Mouse (Mus musculus) induced T-regulatory cell, adult 2 months (primary cell): ENCODE measurements around the gene Polr2c.
"Not testable (repeated sequence)": the region's sequence is repeated elsewhere in the genome, so short reads cannot be mapped to it uniquely, and the experiment has no call there.

Experiments
- DNase-seq: peaks from one replicate; pipeline ENCODE4 v3.0.0-alpha.2; 2012; ENCODE audit warnings: low read depth

Polr2c gene

DNA sequence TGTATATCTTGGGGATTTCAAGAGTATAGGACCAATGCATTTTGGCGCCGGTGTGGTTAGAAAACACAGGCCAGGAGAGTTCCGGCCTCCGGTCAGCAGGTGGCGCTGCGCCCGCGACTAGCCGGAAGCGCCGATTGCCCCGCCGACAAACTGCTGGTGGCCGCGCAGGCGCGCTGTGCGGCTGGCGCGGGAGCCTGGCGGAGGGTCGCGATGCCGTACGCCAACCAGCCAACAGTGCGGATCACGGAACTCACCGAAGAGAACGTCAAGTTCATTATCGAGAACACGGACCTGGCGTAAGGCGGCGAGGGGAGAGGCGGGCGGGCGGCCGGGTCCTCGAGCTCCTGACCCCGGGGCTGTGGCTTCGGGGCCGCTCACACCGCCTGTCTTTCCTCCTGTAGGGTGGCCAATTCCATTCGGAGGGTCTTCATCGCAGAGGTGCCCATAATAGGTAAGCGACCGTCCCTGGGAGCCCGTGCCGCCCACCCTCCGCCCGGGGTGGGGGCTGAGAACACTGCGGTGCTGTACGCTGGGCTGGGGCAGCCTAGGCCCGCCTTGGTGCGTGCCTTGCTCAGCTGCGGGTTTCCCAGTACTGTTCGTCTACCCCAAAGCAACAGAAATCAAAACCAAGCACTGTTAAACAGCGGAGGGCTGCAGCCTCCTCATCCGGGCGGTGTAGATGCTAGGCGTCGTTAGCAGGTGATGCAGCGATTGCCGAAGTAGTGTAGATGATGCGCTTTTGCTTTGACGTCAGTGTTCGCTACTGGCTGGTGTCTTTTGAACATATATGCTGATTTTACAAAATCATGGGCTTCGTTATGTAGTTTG is at the start of gene Polr2c:
Gene Polr2c (plus strand): TSS at position 105 of the 828 bp plus-strand sequence.
- DNase-seq: peak; percentile 93

- no peak for DNase-seq
These were observed 49.7 kb upstream of the Polr2c start for GRCm38 (mm10) chr8:94807506-94807905.

- DNase-seq: no peak
These were observed 48.9 kb upstream of the Polr2c start for GRCm38 (mm10) chr8:94808372-94808771.

GRCm38 (mm10) chr8:94810153-94810552 is 47.1 kb upstream of the Polr2c start, which contains the start of gene Ccl17:
Gene Ccl17 (plus strand): TSS chr8:94810453.
- no peak for DNase-seq

GRCm38 (mm10) chr8:94810855-94811254 is 46.4 kb upstream of the Polr2c start:
- no peak for DNase-seq

GRCm38 (mm10) chr8:94811654-94812053 is 45.6 kb upstream of the Polr2c start:
- no peak for DNase-seq

- DNase-seq: peak; percentile 93
These were observed 44.6 kb upstream of the Polr2c start for GRCm38 (mm10) chr8:94812645-94813098.

DNA sequence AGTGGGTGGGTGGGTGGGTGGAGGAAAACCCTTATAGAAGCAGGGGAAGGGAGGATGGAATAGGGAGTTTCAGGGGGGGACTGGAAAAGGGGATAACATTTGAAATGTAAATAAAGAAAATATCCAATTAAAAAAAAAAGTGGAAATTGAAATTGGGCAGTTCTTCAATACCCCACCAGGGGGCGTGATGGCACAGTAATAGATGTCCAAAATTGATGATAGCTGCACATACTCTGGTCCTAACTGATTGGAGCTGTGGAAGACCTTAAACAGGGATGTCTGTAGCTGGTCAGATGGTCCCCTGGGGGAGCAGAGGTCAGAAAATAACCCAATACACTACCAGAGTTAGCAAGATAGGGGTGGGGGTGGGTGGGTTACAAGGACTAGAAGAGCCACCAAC is 42.7 kb upstream of the Polr2c start:
- peak; percentile 69 for DNase-seq

DNA sequence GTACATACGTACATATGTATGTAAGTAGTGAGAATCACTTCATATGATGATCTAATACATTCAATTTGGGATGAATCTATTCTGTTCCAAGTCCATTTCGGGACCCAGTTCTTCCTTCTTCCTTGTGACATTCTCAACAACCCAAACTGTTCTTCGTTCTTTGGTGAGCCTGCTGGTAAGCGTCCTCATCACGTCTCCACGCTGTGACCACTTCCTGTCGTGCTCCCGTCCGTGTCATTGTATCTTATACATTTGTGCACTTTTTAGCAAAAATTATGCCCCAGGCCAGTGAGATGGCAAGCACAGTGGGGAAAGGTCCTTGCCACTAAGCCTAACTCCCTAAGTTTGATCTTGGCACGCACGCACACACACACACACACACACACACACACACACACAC is 39.3 kb upstream of the Polr2c start:
- peak; percentile 41 for DNase-seq

- DNase-seq: no peak
These were observed 37.5 kb upstream of the Polr2c start for GRCm38 (mm10) chr8:94819671-94820179.

DNA sequence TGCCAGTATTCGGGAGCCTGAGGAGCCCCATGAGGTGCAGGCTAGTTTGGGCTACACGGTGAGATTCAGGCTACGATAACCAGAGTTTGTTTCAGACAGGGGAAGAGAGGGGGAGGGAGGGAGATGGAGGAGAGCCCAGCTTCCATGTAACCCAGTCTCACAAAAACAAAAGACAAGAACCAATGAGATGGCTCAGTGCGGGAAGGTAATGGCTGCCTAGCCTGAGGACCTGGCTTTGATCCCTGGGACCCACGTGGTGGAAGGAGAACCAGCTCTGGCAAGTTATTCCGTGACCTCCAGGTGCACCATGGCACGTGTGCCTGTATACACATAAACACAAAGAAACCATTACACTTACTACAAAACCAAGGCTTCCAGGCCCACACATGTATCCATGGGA is 36.7 kb upstream of the Polr2c start:
- no peak for DNase-seq

GRCm38 (mm10) chr8:94821381-94821780 is 35.9 kb upstream of the Polr2c start:
- no peak for DNase-seq

- DNase-seq: peak; percentile 67
These were observed 34.4 kb upstream of the Polr2c start for GRCm38 (mm10) chr8:94822637-94823560.

DNA sequence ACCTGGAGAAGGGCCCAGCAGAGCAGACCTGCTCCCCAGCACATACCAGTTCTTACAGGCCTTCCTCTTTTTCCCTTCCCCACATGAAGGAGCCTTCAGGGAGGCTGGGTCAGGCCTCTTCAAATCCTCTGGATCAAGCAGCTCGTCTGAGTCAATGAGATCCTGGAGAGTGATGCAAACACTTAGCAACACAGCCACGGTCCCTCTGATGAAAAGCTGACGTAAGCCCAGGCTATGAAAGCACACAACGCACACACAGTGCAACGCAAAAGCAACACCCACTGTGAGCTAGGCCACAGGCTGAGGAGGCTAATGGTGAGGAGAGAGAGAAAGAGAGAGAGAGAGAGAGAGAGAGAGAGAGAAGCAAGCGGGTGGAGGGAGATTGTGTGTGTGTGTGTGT is 32.1 kb upstream of the Polr2c start:
- DNase-seq: no peak

DNA sequence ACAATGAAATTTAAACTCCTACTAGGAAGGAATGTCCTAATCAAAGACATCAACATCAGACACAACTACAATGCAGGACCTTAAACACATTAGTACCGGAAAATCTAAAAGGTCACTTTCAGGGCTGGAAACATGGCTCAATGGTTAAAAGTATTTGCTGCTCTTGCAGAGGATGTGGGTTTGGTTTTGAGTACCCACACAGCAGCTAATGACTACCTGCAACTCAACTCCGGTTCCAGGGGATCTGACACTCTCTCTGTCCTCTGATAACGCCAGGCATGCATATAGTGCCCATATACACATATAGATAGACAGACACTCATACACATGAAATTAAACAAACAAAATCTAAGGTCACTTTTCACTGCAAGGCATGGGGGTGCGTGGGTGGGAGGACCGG is 31.0 kb upstream of the Polr2c start:
- peak; percentile 41 for DNase-seq

DNA sequence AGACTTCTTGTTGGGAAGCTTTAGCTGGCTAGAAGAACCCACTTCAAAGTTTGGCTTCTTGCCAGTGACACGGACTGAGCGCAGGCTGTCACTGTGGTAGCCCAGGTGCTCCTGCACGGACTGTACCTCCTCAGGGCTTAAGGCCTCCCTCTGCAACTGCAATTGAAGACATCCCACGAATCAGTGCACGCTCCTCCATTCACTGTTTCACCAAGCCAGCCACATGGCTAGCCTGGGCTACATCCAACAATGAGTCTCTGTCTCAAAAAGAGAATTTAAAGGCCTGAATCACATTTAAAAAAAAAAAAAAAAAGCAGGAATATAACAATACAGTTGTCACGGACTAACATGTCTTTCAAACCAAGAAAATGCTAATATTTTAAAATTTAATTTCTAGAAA is 29.0 kb upstream of the Polr2c start:
- DNase-seq: peak; percentile 49

DNA sequence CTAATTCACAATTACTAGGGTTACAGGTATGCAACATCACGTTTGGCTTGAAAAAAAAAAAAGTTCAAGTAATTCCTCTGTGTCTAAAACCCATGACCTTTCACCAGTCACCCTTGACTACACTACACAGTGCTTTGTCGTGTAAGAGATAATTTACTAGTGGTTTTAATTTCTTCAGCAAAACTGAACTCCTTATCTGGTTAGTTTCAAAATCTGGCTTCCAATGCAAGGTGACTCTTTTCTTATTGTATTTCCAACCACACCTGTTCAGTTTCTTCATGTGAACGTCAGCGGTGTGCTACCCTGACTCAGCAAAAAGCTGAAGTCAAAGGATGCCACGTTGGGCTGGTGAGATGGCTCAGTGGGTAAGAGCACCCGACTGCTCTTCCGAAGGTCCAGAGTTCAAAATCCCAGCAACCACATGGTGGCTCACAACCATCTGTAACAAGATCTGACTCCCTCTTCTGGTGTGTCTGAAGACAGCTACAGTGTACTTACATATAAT is 23.3 kb upstream of the Polr2c start:
- DNase-seq: not testable (repeated sequence)

DNA sequence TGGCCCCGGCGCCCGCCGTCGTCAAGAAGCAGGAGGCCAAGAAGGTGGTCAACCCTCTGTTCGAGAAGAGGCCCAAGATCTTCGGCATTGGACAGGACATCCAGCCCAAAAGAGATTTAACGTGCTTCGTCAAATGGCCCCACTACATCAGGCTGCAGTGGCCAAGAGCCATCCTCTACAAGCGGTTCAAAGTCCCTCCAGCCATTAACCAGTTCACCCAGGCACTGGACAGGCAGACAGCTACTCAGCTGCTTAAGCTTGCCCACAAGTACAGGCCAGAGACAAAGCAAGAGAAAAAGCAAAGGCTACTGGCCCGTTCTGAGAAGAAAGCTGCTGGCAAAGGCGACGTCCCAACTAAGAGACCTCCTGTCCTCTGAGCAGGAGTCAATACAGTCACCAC is 21.5 kb upstream of the Polr2c start:
- DNase-seq: not testable (repeated sequence)

GRCm38 (mm10) chr8:94836456-94837240 is 20.6 kb upstream of the Polr2c start:
- no peak for DNase-seq

- DNase-seq: peak; percentile 98
These were observed 19.3 kb upstream of the Polr2c start, which contains the start of the genes Coq9 and Ciapin1 for GRCm38 (mm10) chr8:94837662-94838574. Gene Coq9 (plus strand): TSS chr8:94838321. Gene Ciapin1 (minus strand): TSS chr8:94838358.
